Mouse (Mus musculus): ENCODE results near the gene Ccn2.
"Not testable (repeated sequence)": the region's sequence is repeated elsewhere in the genome, so short reads cannot be mapped to it uniquely, and the experiment has no call there.

The Ccn2 gene

GRCm38 (mm10) chr10:24609146-24609545 is 13.9 kb downstream of the Ccn2 start:
- DNase-seq: no peak

- DNase-seq: no peak
These were observed 14.5 kb downstream of the Ccn2 start for GRCm38 (mm10) chr10:24609766-24610165.

- DNase-seq: no peak
These were observed 19.5 kb downstream of the Ccn2 start for GRCm38 (mm10) chr10:24614726-24615125.

GRCm38 (mm10) chr10:24615799-24616198 is 20.6 kb downstream of the Ccn2 start:
- DNase-seq: no peak

- DNase-seq: not testable (repeated sequence)
These were observed 21.3 kb downstream of the Ccn2 start for GRCm38 (mm10) chr10:24616572-24616971.

- DNase-seq: peak; percentile 6
These were observed 26.3 kb downstream of the Ccn2 start for GRCm38 (mm10) chr10:24621572-24621971.

GRCm38 (mm10) chr10:24622586-24622985 is 27.3 kb downstream of the Ccn2 start:
- peak; percentile 23 for DNase-seq

- DNase-seq: peak; percentile 34
These were observed 29.9 kb downstream of the Ccn2 start for GRCm38 (mm10) chr10:24625060-24625701.

- DNase-seq: no peak
These were observed 32.0 kb downstream of the Ccn2 start for GRCm38 (mm10) chr10:24627262-24627661.

GRCm38 (mm10) chr10:24628466-24628865 is 33.2 kb downstream of the Ccn2 start:
- no peak for DNase-seq

GRCm38 (mm10) chr10:24629086-24629720 is 34.0 kb downstream of the Ccn2 start:
- DNase-seq: no peak

- DNase-seq: peak; percentile 45
These were observed 35.3 kb downstream of the Ccn2 start for GRCm38 (mm10) chr10:24630469-24631081.

- no peak for DNase-seq
These were observed 35.9 kb downstream of the Ccn2 start for GRCm38 (mm10) chr10:24631122-24631521.

GRCm38 (mm10) chr10:24634288-24634687 is 39.0 kb downstream of the Ccn2 start:
- DNase-seq: no peak

GRCm38 (mm10) chr10:24635331-24635815 is 40.1 kb downstream of the Ccn2 start:
- no peak for DNase-seq

GRCm38 (mm10) chr10:24635884-24636283 is 40.6 kb downstream of the Ccn2 start:
- no peak for DNase-seq

- DNase-seq: no peak
These were observed 41.7 kb downstream of the Ccn2 start for GRCm38 (mm10) chr10:24636986-24637385.

GRCm38 (mm10) chr10:24638306-24639070 is 43.2 kb downstream of the Ccn2 start:
- DNase-seq: no peak

- no peak for DNase-seq
These were observed 44.4 kb downstream of the Ccn2 start for GRCm38 (mm10) chr10:24639596-24639995.

GRCm38 (mm10) chr10:24640186-24640875 is 45.1 kb downstream of the Ccn2 start:
- no peak for DNase-seq

- DNase-seq: no peak
These were observed 46.3 kb downstream of the Ccn2 start for GRCm38 (mm10) chr10:24641416-24642140.
